Mouse (Mus musculus) activated CD4-positive, CD25-positive, alpha-beta regulatory T cell (primary cell): Measurements from ENCODE around the gene Cd38. TPM values are rescaled to one million over a fixed set of nuclear protein-coding genes. Genes with fewer than 3 reads are reported as not detected.

Experiments used
- polyA plus RNA-seq, 2 experiments: library from polyadenylated mRNA; unstranded; fragments of 100-300 nt; shearing (Covaris generic); gene quantifications; one replicate each; pipeline ENCODE4 v1.2.1; 2017

Cd38 gene
- 10 to 100 TPM; 12.5 to 25.6 TPM for polyA plus RNA-seq

DNA sequence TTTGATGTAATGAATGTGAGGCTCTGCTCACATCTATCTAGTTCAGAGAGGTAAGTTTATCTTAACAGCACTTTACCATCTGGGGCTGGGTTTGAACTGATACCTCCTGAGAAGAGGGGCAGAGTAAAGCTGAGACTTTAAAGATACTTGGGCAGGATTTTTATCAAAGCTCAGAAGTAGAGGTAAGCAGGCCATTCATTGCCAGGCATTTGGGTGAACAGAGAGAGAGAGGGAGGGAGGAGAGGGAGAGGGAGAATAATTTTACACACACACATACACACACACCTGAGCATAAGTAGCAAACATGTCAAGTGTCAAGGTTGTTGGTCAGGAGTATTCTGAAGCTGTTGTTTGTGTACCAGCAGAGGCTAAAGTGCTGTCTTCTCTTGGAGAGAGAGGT lies at the start of gene Cd38:
TSS of gene Cd38 (plus strand) at position 301 of the 400 bp plus-strand sequence.

DNA sequence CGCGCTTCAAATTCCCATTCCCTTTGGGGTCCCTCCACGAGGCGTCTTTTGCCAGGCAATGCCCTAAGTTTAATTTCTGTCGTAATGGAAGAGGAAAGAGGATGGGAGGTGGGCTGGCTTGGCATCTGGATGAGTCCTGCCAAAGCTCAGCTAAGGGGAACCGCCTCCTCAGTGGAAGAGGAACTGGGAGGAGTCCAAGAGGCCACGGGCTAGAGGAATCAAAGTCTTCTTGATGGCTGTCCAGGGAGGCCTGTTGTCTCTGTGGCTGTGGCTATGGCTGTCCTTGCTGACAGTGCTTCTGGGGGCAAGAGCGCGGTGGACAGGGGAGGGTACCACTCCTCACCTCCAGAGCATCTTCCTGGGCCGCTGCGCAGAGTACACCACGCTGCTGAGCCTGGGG lies 49.7 kb upstream of the Cd38 start, which contains the start of gene Bst1:
TSS of gene Bst1 (plus strand) at position 191 of the 400 bp plus-strand sequence.

DNA sequence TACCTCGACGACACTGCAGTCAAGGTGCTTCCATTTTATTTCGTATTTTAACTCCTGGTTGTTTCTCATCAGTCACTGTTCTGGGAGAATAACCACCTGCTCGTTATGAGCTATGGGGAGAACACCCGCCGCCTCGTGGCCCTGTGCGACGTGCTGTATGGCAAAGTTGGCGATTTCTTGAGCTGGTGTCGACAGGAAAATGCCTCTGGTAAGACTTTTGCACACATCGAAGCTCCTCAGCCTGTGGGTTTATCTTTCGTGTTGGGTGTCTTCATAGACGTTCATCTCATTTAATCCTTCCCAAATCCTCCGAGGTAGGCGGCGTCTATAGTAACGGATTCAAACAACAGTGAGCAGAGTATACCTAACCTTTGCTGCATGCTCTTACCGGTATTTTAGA lies 46.8 kb upstream of the Cd38 start, which contains the start of gene Fbxl5:
TSS of gene Fbxl5 (minus strand) at position 101 of the 400 bp plus-strand sequence.

DNA sequence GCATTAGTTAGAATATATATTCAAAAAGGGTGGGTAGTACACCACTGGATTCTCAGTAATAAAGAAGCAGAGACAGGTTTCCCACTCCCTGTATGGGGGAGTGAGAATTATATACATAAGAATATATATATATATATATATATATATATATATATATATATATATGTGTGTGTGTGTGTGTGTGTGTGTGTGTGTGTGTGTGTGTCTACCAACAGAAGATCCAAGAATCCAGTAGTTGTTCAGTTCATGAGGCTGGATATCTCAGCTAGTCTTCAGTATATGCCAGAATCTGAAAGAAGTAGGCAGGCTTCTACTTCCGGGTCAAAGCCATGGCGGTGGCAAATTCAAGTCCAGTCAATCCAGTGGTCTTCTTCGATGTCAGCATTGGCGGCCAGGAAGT lies 44.5 kb downstream of the Cd38 start, which contains the start of gene Gm7879:
TSS of gene Gm7879 (plus strand) at position 301 of the 400 bp plus-strand sequence.

Other genes with a start within 250 kb of the Cd38 start
- gene Cc2d2a, start 206.2 kb upstream of the Cd38 start, polyA plus RNA-seq, result under 1 TPM; 0.36 to 0.56 TPM
- 1 to 10 TPM in 1 of 2 experiments, under 1 TPM in 1; 0.11 to 1.6 TPM for gene Bst1, start 49.7 kb upstream of the Cd38 start, polyA plus RNA-seq
- gene Fbxl5, start 46.9 kb upstream of the Cd38 start, polyA plus RNA-seq, result 10 to 100 TPM; 60.0 to 60.2 TPM
- gene Gm7879, start 44.6 kb downstream of the Cd38 start, polyA plus RNA-seq, result under 1 TPM; 0.32 to 0.41 TPM
- gene Fgfbp1, start 113.2 kb downstream of the Cd38 start, polyA plus RNA-seq, result under 1 TPM; 0.14 to 0.23 TPM
- under 1 TPM; 0.38 to 0.95 TPM for gene Prom1, start 233.5 kb downstream of the Cd38 start, polyA plus RNA-seq